Mouse (Mus musculus) midbrain, embryonic 12.5 days (tissue): ENCODE results near the gene Ly6g5b. TPM values are rescaled to one million over a fixed set of nuclear protein-coding genes. Genes with fewer than 3 reads are reported as not detected.

Source experiments
- ATAC-seq: fragments of 200-750 bp; cut with Nextera tagmentation; 2 replicates; pipeline ENCODE4 v1.8.0; 2017; ENCODE audit warnings: low read depth, moderate TSS enrichment, moderate library complexity; ENCODE audit not compliant: low FRiP score
- H3K27ac ChIP-seq: fragments of 300-500 bp; sonication (generic); replicated peaks from 2 replicates; pipeline ENCODE4 v1.5.1; 2016; ENCODE audit warnings: mild to moderate bottlenecking
- H3K27me3 ChIP-seq: fragments of 300-500 bp; sonication (generic); 2 replicates; pipeline ENCODE4 v1.6.1; 2016; ENCODE audit warnings: mild to moderate bottlenecking
- H3K36me3 ChIP-seq: fragments of 300-500 bp; sonication (generic); 2 replicates; pipeline ENCODE4 v1.6.1; 2016
- H3K4me1 ChIP-seq: fragments of 300-500 bp; sonication (generic); 2 replicates; pipeline ENCODE4 v1.6.1; 2016
- H3K4me2 ChIP-seq: fragments of 300-500 bp; sonication (generic); replicated peaks from 2 replicates; pipeline ENCODE4 v1.6.1; 2016; ENCODE audit warnings: mild to moderate bottlenecking, moderate library complexity
- H3K4me3 ChIP-seq: fragments of 300-500 bp; sonication (generic); 2 replicates; pipeline ENCODE4 v1.5.1; 2016; ENCODE audit warnings: mild to moderate bottlenecking
- H3K9ac ChIP-seq: fragments of 300-500 bp; sonication (generic); replicated peaks from 2 replicates; pipeline ENCODE4 v1.6.1; 2016; ENCODE audit warnings: mild to moderate bottlenecking, moderate library complexity
- H3K9me3 ChIP-seq: fragments of 300-500 bp; sonication (generic); 2 replicates; pipeline ENCODE4 v1.6.1; 2016; ENCODE audit warnings: mild to moderate bottlenecking
- WGBS: fragments of 180-500 bp; shearing (Covaris S2); methylation state at CpG from one replicate; pipeline ENCODE4 v1.1.7; 2016; 5-methylcytosine and 5-hydroxymethylcytosine counted together
- polyA plus RNA-seq: library from polyadenylated mRNA; unstranded; fragments of >200 nt; fragmentation: Nextera tagmentation; extraction: Ambion mirVana; gene quantifications from 2 replicates; pipeline ENCODE4 v1.2.1, GENCODE M21; 2016

Gene Ly6g5b
- polyA plus RNA-seq, 1 experiment from 2014 or later = 1.5 TPM

- H3K36me3 ChIP-seq = no peaks in the 10 kb centered on the region
- H3K4me2 ChIP-seq = no peak overlapping the region
- H3K4me1 ChIP-seq = peaks cover 1% of the 10 kb centered on the region
Measured at GRCm38 (mm10) chr17:35082841-35083576, 32.2 kb downstream of the Ly6g5b start.

GRCm38 (mm10) chr17:35080710-35081109, 34.5 kb downstream of the Ly6g5b start:
- no peak for ATAC-seq
- Histone ChIP-seq H3K4me3 (no peak overlapping the region), H3K4me1 (peaks cover 18% of the 10 kb centered on the region), H3K36me3 (no peaks in the 10 kb centered on the region), H3K27ac (no peak overlapping the region), H3K27me3 (peaks cover 11% of the 10 kb centered on the region), H3K4me2 (no peak overlapping the region), H3K9me3 (no peaks in the 10 kb centered on the region), H3K9ac (no peak overlapping the region)
- 90% methylated on average over 4 of the region's 4 CpGs for WGBS

More at GRCm38 (mm10) chr17:35082841-35083576, 32.2 kb downstream of the Ly6g5b start:
- Histone ChIP-seq H3K4me3 (no peak overlapping the region), H3K27me3 (peaks cover 5% of the 10 kb centered on the region; the same call in 1 of the 2 replicates), H3K9ac (no peak overlapping the region), H3K27ac (no peak overlapping the region), H3K9me3 (no peaks in the 10 kb centered on the region)
- WGBS = 86% methylated on average over 16 of the region's 16 CpGs
- ATAC-seq = no peak

GRCm38 (mm10) chr17:35080248-35080647, 35.0 kb downstream of the Ly6g5b start:
- H3K27me3 ChIP-seq = peaks cover 11% of the 10 kb centered on the region
- peaks cover 18% of the 10 kb centered on the region for H3K4me1 ChIP-seq
- no peak overlapping the region for H3K4me3 ChIP-seq
- no peaks in the 10 kb centered on the region for H3K36me3 ChIP-seq
- no peak for ATAC-seq
- H3K9ac ChIP-seq = no peak overlapping the region
- no peak overlapping the region for H3K27ac ChIP-seq
- H3K4me2 ChIP-seq = no peak overlapping the region
- 64% methylated on average over 6 of the region's 6 CpGs for WGBS
- no peaks in the 10 kb centered on the region for H3K9me3 ChIP-seq

GRCm38 (mm10) chr17:35079778-35080177, 35.5 kb downstream of the Ly6g5b start:
- no peak for ATAC-seq
- 74% methylated on average over 9 of the region's 9 CpGs for WGBS
- H3K4me1 ChIP-seq = peaks cover 18% of the 10 kb centered on the region

GRCm38 (mm10) chr17:35077786-35078233, 37.4 kb downstream of the Ly6g5b start, which contains the start of gene Ly6g6d:
Gene Ly6g6d (minus strand): TSS chr17:35078065.
- Histone ChIP-seq H3K9ac (0 out of 2 replicates have a peak within 1 kb of the TSS, but pooled peaks have one; percentile 25), H3K27me3 (peaks cover 11% of the 10 kb centered on the region), H3K4me1 (peaks cover 18% of the 10 kb centered on the region), H3K4me3 (peak within 1 kb of the TSS; percentile 17), H3K9me3 (no peaks in the 10 kb centered on the region), H3K4me2 (peak within 1 kb of the TSS; percentile 42), H3K27ac (no peak within 1 kb of the TSS; the same call in 1 of the 2 replicates), H3K36me3 (no peaks in the 10 kb centered on the region)
- WGBS = 9% methylated on average over 14 of the region's 14 CpGs
- peak; percentile 44; the same call in 1 of the 2 replicates for ATAC-seq

More at GRCm38 (mm10) chr17:35079778-35080177, 35.5 kb downstream of the Ly6g5b start:
- H3K9ac ChIP-seq = no peak overlapping the region
- no peak overlapping the region for H3K4me3 ChIP-seq
- H3K9me3 ChIP-seq = no peaks in the 10 kb centered on the region
- no peak overlapping the region for H3K27ac ChIP-seq
- peaks cover 11% of the 10 kb centered on the region for H3K27me3 ChIP-seq
- H3K4me2 ChIP-seq = no peak overlapping the region
- no peaks in the 10 kb centered on the region for H3K36me3 ChIP-seq

GRCm38 (mm10) chr17:35077285-35077684, 37.9 kb downstream of the Ly6g5b start:
- H3K4me2 ChIP-seq = peak overlapping the region; percentile 42
- peaks cover 11% of the 10 kb centered on the region for H3K27me3 ChIP-seq
- no peaks in the 10 kb centered on the region for H3K9me3 ChIP-seq
- 0 out of 2 replicates have a peak overlapping the region, but pooled peaks have one; percentile 17 for H3K4me3 ChIP-seq
- no peak overlapping the region for H3K27ac ChIP-seq
- H3K4me1 ChIP-seq = peaks cover 18% of the 10 kb centered on the region
- H3K9ac ChIP-seq = 0 out of 2 replicates have a peak overlapping the region, but pooled peaks have one; percentile 25
- WGBS = 49% methylated on average over 2 of the region's 2 CpGs
- no peaks in the 10 kb centered on the region for H3K36me3 ChIP-seq
- ATAC-seq = no peak

- no peaks in the 10 kb centered on the region for H3K36me3 ChIP-seq
- peak within 1 kb of the TSS; percentile 42 for H3K4me2 ChIP-seq
- H3K4me1 ChIP-seq = peaks cover 18% of the 10 kb centered on the region
- whole genome bisulfite sequencing = 26% methylated on average over 10 of the region's 10 CpGs
- H3K27me3 ChIP-seq = peaks cover 11% of the 10 kb centered on the region
- peak within 1 kb of the TSS; percentile 17 for H3K4me3 ChIP-seq
- no peak for ATAC-seq
- no peaks in the 10 kb centered on the region for H3K9me3 ChIP-seq
- H3K27ac ChIP-seq = no peak within 1 kb of the TSS; the same call in 1 of the 2 replicates
- 0 out of 2 replicates have a peak within 1 kb of the TSS, but pooled peaks have one; percentile 25 for H3K9ac ChIP-seq
Measured at GRCm38 (mm10) chr17:35076507-35077176, 38.6 kb downstream of the Ly6g5b start, which contains the start of gene Ly6g6e. Gene Ly6g6e (plus strand): TSS chr17:35076902.

- WGBS = 55% methylated on average over 17 of the region's 17 CpGs
- Histone ChIP-seq H3K9me3 (no peaks in the 10 kb centered on the region), H3K4me2 (no peak overlapping the region), H3K27me3 (peaks cover 7% of the 10 kb centered on the region; the same call in 1 of the 2 replicates), H3K4me1 (peaks cover 18% of the 10 kb centered on the region), H3K9ac (no peak overlapping the region), H3K36me3 (no peaks in the 10 kb centered on the region), H3K27ac (no peak overlapping the region), H3K4me3 (no peak overlapping the region)
- no peak for ATAC-seq
Measured at GRCm38 (mm10) chr17:35074097-35074496, 41.1 kb downstream of the Ly6g5b start.

- no peak overlapping the region for H3K27ac ChIP-seq
Measured at GRCm38 (mm10) chr17:35071454-35071853, 43.8 kb downstream of the Ly6g5b start.

GRCm38 (mm10) chr17:35070556-35071229, 44.5 kb downstream of the Ly6g5b start:
- Histone ChIP-seq H3K4me1 (peaks cover 4% of the 10 kb centered on the region), H3K4me2 (no peak overlapping the region), H3K27ac (no peak overlapping the region), H3K4me3 (no peak overlapping the region), H3K9ac (no peak overlapping the region), H3K9me3 (no peaks in the 10 kb centered on the region), H3K36me3 (no peaks in the 10 kb centered on the region), H3K27me3 (peaks cover 19% of the 10 kb centered on the region)
- ATAC-seq = no peak
- WGBS = 67% methylated on average over 6 of the region's 6 CpGs

More at GRCm38 (mm10) chr17:35071454-35071853, 43.8 kb downstream of the Ly6g5b start:
- no peaks in the 10 kb centered on the region for H3K9me3 ChIP-seq
- no peak for ATAC-seq
- no peak overlapping the region for H3K9ac ChIP-seq
- peaks cover 2% of the 10 kb centered on the region for H3K4me1 ChIP-seq
- no peak overlapping the region for H3K4me3 ChIP-seq
- WGBS = 84% methylated on average over 9 of the region's 9 CpGs
- no peak overlapping the region for H3K4me2 ChIP-seq
- H3K27me3 ChIP-seq = peaks cover 12% of the 10 kb centered on the region
- H3K36me3 ChIP-seq = no peaks in the 10 kb centered on the region

GRCm38 (mm10) chr17:35068213-35068914, 46.9 kb downstream of the Ly6g5b start:
- H3K4me3 ChIP-seq = no peak overlapping the region
- no peak overlapping the region for H3K27ac ChIP-seq
- H3K9ac ChIP-seq = no peak overlapping the region
- WGBS = 85% methylated on average over 17 of the region's 17 CpGs
- peaks cover 43% of the 10 kb centered on the region for H3K27me3 ChIP-seq
- H3K4me1 ChIP-seq = peaks cover 21% of the 10 kb centered on the region
- H3K36me3 ChIP-seq = 0 out of 2 replicates have a peak, but pooled peaks cover 2% of the 10 kb centered on the region
- H3K9me3 ChIP-seq = no peaks in the 10 kb centered on the region
- no peak for ATAC-seq
- H3K4me2 ChIP-seq = no peak overlapping the region
